Mouse (Mus musculus): ENCODE measurements around the gene Tnni1.

Tnni1 gene

GRCm38 (mm10) chr1:135767324-135767890 is 11.8 kb upstream of the Tnni1 start:
- no peak for DNase-seq (ENCODE audit: low spot score)

GRCm38 (mm10) chr1:135768400-135768799 is 10.8 kb upstream of the Tnni1 start:
- no peak for DNase-seq (ENCODE audit: low spot score)

GRCm38 (mm10) chr1:135770237-135770636 is 9.0 kb upstream of the Tnni1 start:
- no peak for DNase-seq (ENCODE audit: low spot score)

- DNase-seq (ENCODE audit: low spot score) = peak; percentile 61
These were observed 8.2 kb upstream of the Tnni1 start for GRCm38 (mm10) chr1:135770896-135771572.

- no peak for DNase-seq (ENCODE audit: low spot score)
These were observed 7.7 kb upstream of the Tnni1 start for GRCm38 (mm10) chr1:135771573-135771970.

- DNase-seq (ENCODE audit: low spot score) = no peak
These were observed 2.6 kb upstream of the Tnni1 start for GRCm38 (mm10) chr1:135776596-135776995.

- DNase-seq (ENCODE audit: low spot score) = no peak
These were observed 2.2 kb upstream of the Tnni1 start for GRCm38 (mm10) chr1:135777046-135777445.

GRCm38 (mm10) chr1:135780649-135781048 is 1.4 kb downstream of the Tnni1 start:
- DNase-seq (ENCODE audit: low spot score) = no peak

GRCm38 (mm10) chr1:135781220-135781619 is 2.0 kb downstream of the Tnni1 start:
- DNase-seq (ENCODE audit: low spot score) = peak; percentile 78

- DNase-seq (ENCODE audit: low spot score) = no peak
These were observed 3.6 kb downstream of the Tnni1 start for GRCm38 (mm10) chr1:135782816-135783215.

GRCm38 (mm10) chr1:135787799-135788198 is 8.6 kb downstream of the Tnni1 start:
- peak; percentile 84 for DNase-seq (ENCODE audit: low spot score)

- DNase-seq (ENCODE audit: low spot score) = peak; percentile 48
These were observed 9.5 kb downstream of the Tnni1 start for GRCm38 (mm10) chr1:135788708-135789107.

GRCm38 (mm10) chr1:135789815-135790214 is 10.6 kb downstream of the Tnni1 start:
- DNase-seq (ENCODE audit: low spot score) = peak; percentile 72

- DNase-seq (ENCODE audit: low spot score) = no peak
These were observed 13.1 kb downstream of the Tnni1 start for GRCm38 (mm10) chr1:135792143-135792939.

- DNase-seq (ENCODE audit: low spot score) = peak; percentile 51
These were observed 14.4 kb downstream of the Tnni1 start for GRCm38 (mm10) chr1:135793370-135794215.

- no peak for DNase-seq (ENCODE audit: low spot score)
These were observed 15.2 kb downstream of the Tnni1 start for GRCm38 (mm10) chr1:135794216-135795134.

GRCm38 (mm10) chr1:135798492-135798891 is 19.3 kb downstream of the Tnni1 start:
- no peak for DNase-seq (ENCODE audit: low spot score)

- no peak for DNase-seq (ENCODE audit: low spot score)
These were observed 19.9 kb downstream of the Tnni1 start for GRCm38 (mm10) chr1:135799109-135799627.

GRCm38 (mm10) chr1:135800192-135800950 is 21.1 kb downstream of the Tnni1 start:
- no peak for DNase-seq (ENCODE audit: low spot score)

GRCm38 (mm10) chr1:135807546-135807945 is 28.3 kb downstream of the Tnni1 start:
- DNase-seq (ENCODE audit: low spot score) = no peak
